Mouse (Mus musculus): ENCODE measurements around the gene Baz1b. TPM values are rescaled to one million over a fixed set of nuclear protein-coding genes. Genes with fewer than 3 reads are reported as not detected.

The Baz1b gene
- polyA plus RNA-seq, 1 experiment from 2014 or later, result 46.9 TPM

GRCm38 (mm10) chr5:135280226-135280625 is 93.2 kb downstream of the Baz1b start:
- Histone ChIP-seq H3K9ac (ENCODE audit: low read depth, low read length) (no peak overlapping the region), H3K36me3 (ENCODE audit: control insufficient read depth, insufficient read depth, low read length) (no peaks in the 10 kb centered on the region), H3K27me3 (replicated peaks; ENCODE audit: control insufficient read depth, insufficient read depth, low read length) (no peaks in the 10 kb centered on the region), H3K4me2 (ENCODE audit: low read depth, low read length) (no peak overlapping the region), H3K9me3 (ENCODE audit: control insufficient read depth, low read length) (no peaks in the 10 kb centered on the region), H3K4me1 (ENCODE audit: control insufficient read depth, insufficient read depth, low read length) (peaks cover 10% of the 10 kb centered on the region; the same call in 1 of the 2 replicates), H3K27ac (replicated peaks; ENCODE audit: low read depth, low read length) (0 out of 2 replicates have a peak overlapping the region, but pooled peaks have one; percentile 6), H3K4me3 (ENCODE audit: low read depth, low read length) (no peak overlapping the region)
- ATAC-seq (ENCODE audit: low read depth) (no peak), DNase-seq (ENCODE audit: low spot score) (peak; percentile 45)
- 65% methylated on average over 9 of the region's 9 CpGs for WGBS

- no peaks in the 10 kb centered on the region for H3K27me3 ChIP-seq (replicated peaks; ENCODE audit: control insufficient read depth, insufficient read depth, low read length)
- 0 out of 2 replicates have a peak, but pooled peaks cover 3% of the 10 kb centered on the region for H3K4me1 ChIP-seq (ENCODE audit: control insufficient read depth, insufficient read depth, low read length)
- no peaks in the 10 kb centered on the region for H3K36me3 ChIP-seq (ENCODE audit: control insufficient read depth, insufficient read depth, low read length)
- ATAC-seq (ENCODE audit: low read depth) (no peak), DNase-seq (ENCODE audit: low spot score) (no peak)
- no peak overlapping the region for H3K4me3 ChIP-seq (ENCODE audit: low read depth, low read length)
- 0 out of 2 replicates have a peak overlapping the region, but pooled peaks have one; percentile 6 for H3K9ac ChIP-seq (ENCODE audit: low read depth, low read length)
- H3K9me3 ChIP-seq (ENCODE audit: control insufficient read depth, low read length), result no peaks in the 10 kb centered on the region
- no peak overlapping the region for H3K4me2 ChIP-seq (ENCODE audit: low read depth, low read length)
- no peak overlapping the region for H3K27ac ChIP-seq (replicated peaks; ENCODE audit: low read depth, low read length)
- 77% methylated on average over 3 of the region's 3 CpGs for WGBS
Observed at GRCm38 (mm10) chr5:135285211-135285610, 98.1 kb downstream of the Baz1b start.

GRCm38 (mm10) chr5:135286185-135286584 is 99.1 kb downstream of the Baz1b start:
- H3K4me2 ChIP-seq (ENCODE audit: low read depth, low read length), result no peak overlapping the region
- no peaks in the 10 kb centered on the region for H3K36me3 ChIP-seq (ENCODE audit: control insufficient read depth, insufficient read depth, low read length)
- no peaks in the 10 kb centered on the region for H3K9me3 ChIP-seq (ENCODE audit: control insufficient read depth, low read length)
- H3K27me3 ChIP-seq (replicated peaks; ENCODE audit: control insufficient read depth, insufficient read depth, low read length), result no peaks in the 10 kb centered on the region
- ATAC-seq (ENCODE audit: low read depth), result peak; percentile 84
- peak; percentile 82 for DNase-seq (ENCODE audit: low spot score)
- 4% methylated on average over 6 of the region's 6 CpGs for WGBS
- H3K4me3 ChIP-seq (ENCODE audit: low read depth, low read length), result no peak overlapping the region
- H3K27ac ChIP-seq (replicated peaks; ENCODE audit: low read depth, low read length), result no peak overlapping the region
- H3K4me1 ChIP-seq (ENCODE audit: control insufficient read depth, insufficient read depth, low read length), result no peaks in the 10 kb centered on the region
- H3K9ac ChIP-seq (ENCODE audit: low read depth, low read length), result no peak overlapping the region

- DNase-seq (ENCODE audit: low spot score) (no peak), ATAC-seq (ENCODE audit: low read depth) (no peak)
- Histone ChIP-seq H3K27ac (replicated peaks; ENCODE audit: low read depth, low read length) (no peak overlapping the region), H3K4me1 (ENCODE audit: control insufficient read depth, insufficient read depth, low read length) (no peaks in the 10 kb centered on the region), H3K4me3 (ENCODE audit: low read depth, low read length) (no peak overlapping the region), H3K36me3 (ENCODE audit: control insufficient read depth, insufficient read depth, low read length) (no peaks in the 10 kb centered on the region), H3K27me3 (replicated peaks; ENCODE audit: control insufficient read depth, insufficient read depth, low read length) (no peaks in the 10 kb centered on the region), H3K9ac (ENCODE audit: low read depth, low read length) (no peak overlapping the region), H3K4me2 (ENCODE audit: low read depth, low read length) (no peak overlapping the region), H3K9me3 (ENCODE audit: control insufficient read depth, low read length) (no peaks in the 10 kb centered on the region)
- WGBS, result 76% methylated on average over 5 of the region's 5 CpGs
Observed at GRCm38 (mm10) chr5:135286926-135287325, 99.9 kb downstream of the Baz1b start.

GRCm38 (mm10) chr5:135290703-135291102 is 103.6 kb downstream of the Baz1b start:
- Histone ChIP-seq H3K4me1 (ENCODE audit: control insufficient read depth, insufficient read depth, low read length) (no peaks in the 10 kb centered on the region), H3K9me3 (ENCODE audit: control insufficient read depth, low read length) (no peaks in the 10 kb centered on the region), H3K27ac (replicated peaks; ENCODE audit: low read depth, low read length) (no peak overlapping the region), H3K4me2 (ENCODE audit: low read depth, low read length) (no peak overlapping the region), H3K4me3 (ENCODE audit: low read depth, low read length) (no peak overlapping the region), H3K27me3 (replicated peaks; ENCODE audit: control insufficient read depth, insufficient read depth, low read length) (no peaks in the 10 kb centered on the region), H3K36me3 (ENCODE audit: control insufficient read depth, insufficient read depth, low read length) (no peaks in the 10 kb centered on the region), H3K9ac (ENCODE audit: low read depth, low read length) (no peak overlapping the region)
- DNase-seq (ENCODE audit: low spot score), result no peak
- WGBS, result 77% methylated on average over 6 of the region's 6 CpGs
- ATAC-seq (ENCODE audit: low read depth), result no peak

- Histone ChIP-seq H3K9me3 (ENCODE audit: control insufficient read depth, low read length) (no peaks in the 10 kb centered on the region), H3K27me3 (replicated peaks; ENCODE audit: control insufficient read depth, insufficient read depth, low read length) (no peaks in the 10 kb centered on the region), H3K27ac (replicated peaks; ENCODE audit: low read depth, low read length) (no peak overlapping the region), H3K9ac (ENCODE audit: low read depth, low read length) (no peak overlapping the region), H3K36me3 (ENCODE audit: control insufficient read depth, insufficient read depth, low read length) (no peaks in the 10 kb centered on the region), H3K4me2 (ENCODE audit: low read depth, low read length) (no peak overlapping the region), H3K4me1 (ENCODE audit: control insufficient read depth, insufficient read depth, low read length) (no peaks in the 10 kb centered on the region), H3K4me3 (ENCODE audit: low read depth, low read length) (no peak overlapping the region)
- ATAC-seq (ENCODE audit: low read depth), result peak; percentile 51; the same call in 1 of the 2 replicates
- peak; percentile 23 for DNase-seq (ENCODE audit: low spot score)
- 31% methylated on average over 4 of the region's 4 CpGs for WGBS
Observed at GRCm38 (mm10) chr5:135291193-135291592, 104.1 kb downstream of the Baz1b start.

- Histone ChIP-seq H3K4me3 (ENCODE audit: low read depth, low read length) (no peak overlapping the region), H3K36me3 (ENCODE audit: control insufficient read depth, insufficient read depth, low read length) (no peaks in the 10 kb centered on the region), H3K27ac (replicated peaks; ENCODE audit: low read depth, low read length) (no peak overlapping the region), H3K27me3 (replicated peaks; ENCODE audit: control insufficient read depth, insufficient read depth, low read length) (no peaks in the 10 kb centered on the region), H3K9me3 (ENCODE audit: control insufficient read depth, low read length) (no peaks in the 10 kb centered on the region), H3K4me2 (ENCODE audit: low read depth, low read length) (no peak overlapping the region), H3K9ac (ENCODE audit: low read depth, low read length) (no peak overlapping the region), H3K4me1 (ENCODE audit: control insufficient read depth, insufficient read depth, low read length) (no peaks in the 10 kb centered on the region)
- DNase-seq (ENCODE audit: low spot score), result no peak
- peak; percentile 47; the same call in 1 of the 2 replicates for ATAC-seq (ENCODE audit: low read depth)
- WGBS, result 75% methylated on average over 2 of the region's 2 CpGs
Observed at GRCm38 (mm10) chr5:135292001-135292400, 104.9 kb downstream of the Baz1b start.

Small RNA genes within 50 kb of the gene (microRNA-seq; reads per million reads assigned to microRNA genes)
- not detected for gene Gm25315 (ENCODE audit: borderline number of aligned reads)

Other genes with a start within 250 kb of the Baz1b start
- gene Cldn4, start 240.3 kb upstream of the Baz1b start, polyA plus RNA-seq (2014; fragmentation: Nextera tagmentation; extraction: Ambion mirVana), result 27.0 and 30.6 TPM in 2 replicates
- gene Cldn3, start 201.1 kb upstream of the Baz1b start, polyA plus RNA-seq (2014; fragmentation: Nextera tagmentation; extraction: Ambion mirVana), result 23.2 and 27.8 TPM in 2 replicates
- gene Abhd11, start 178.1 kb upstream of the Baz1b start, polyA plus RNA-seq (2014; fragmentation: Nextera tagmentation; extraction: Ambion mirVana), result 61.3 and 70.3 TPM in 2 replicates
- gene Stx1a, start 163.8 kb upstream of the Baz1b start, polyA plus RNA-seq (2014; fragmentation: Nextera tagmentation; extraction: Ambion mirVana), result 19.6 and 20.8 TPM in 2 replicates
- 31.1 and 33.9 TPM in 2 replicates for gene Dnajc30, start 123.1 kb upstream of the Baz1b start, polyA plus RNA-seq (2014; fragmentation: Nextera tagmentation; extraction: Ambion mirVana)
- gene Bud23, start 122.3 kb upstream of the Baz1b start, polyA plus RNA-seq (2014; fragmentation: Nextera tagmentation; extraction: Ambion mirVana), result 74.0 and 87.2 TPM in 2 replicates
- gene Vps37d, start 109.0 kb upstream of the Baz1b start, polyA plus RNA-seq (2014; fragmentation: Nextera tagmentation; extraction: Ambion mirVana), result 7.7 and 8.5 TPM in 2 replicates
- gene Mlxipl, start 97.4 kb upstream of the Baz1b start, polyA plus RNA-seq (2014; fragmentation: Nextera tagmentation; extraction: Ambion mirVana), result 1.2 and 1.6 TPM in 2 replicates
- gene Tbl2, start 37.6 kb upstream of the Baz1b start, polyA plus RNA-seq (2014; fragmentation: Nextera tagmentation; extraction: Ambion mirVana), result 24.1 and 30.1 TPM in 2 replicates
- 44.3 and 44.4 TPM in 2 replicates for gene Bcl7b, start 19.0 kb upstream of the Baz1b start, polyA plus RNA-seq (2014; fragmentation: Nextera tagmentation; extraction: Ambion mirVana)
- gene Fzd9, start 64.0 kb downstream of the Baz1b start, polyA plus RNA-seq (2014; fragmentation: Nextera tagmentation; extraction: Ambion mirVana), result 21.6 and 21.7 TPM in 2 replicates
- gene Fkbp6, start 162.8 kb downstream of the Baz1b start, polyA plus RNA-seq (2014; fragmentation: Nextera tagmentation; extraction: Ambion mirVana), result 0.17 TPM in 1 of 2 replicates, not detected in the other
- gene Trim50, start 166.0 kb downstream of the Baz1b start, polyA plus RNA-seq (2014; fragmentation: Nextera tagmentation; extraction: Ambion mirVana), result not detected in 2 replicates
- 23.7 and 27.6 TPM in 2 replicates for gene Nsun5, start 182.7 kb downstream of the Baz1b start, polyA plus RNA-seq (2014; fragmentation: Nextera tagmentation; extraction: Ambion mirVana)
- gene Pom121, start 207.3 kb downstream of the Baz1b start, polyA plus RNA-seq (2014; fragmentation: Nextera tagmentation; extraction: Ambion mirVana), result 14.8 and 15.4 TPM in 2 replicates